Mouse (Mus musculus): ENCODE results near the gene Hist1h2ah.
"Not testable (repeated sequence)": the region's sequence is repeated elsewhere in the genome, so short reads cannot be mapped to it uniquely, and the experiment has no call there.

Hist1h2ah gene

GRCm38 (mm10) chr13:22035267-22036148, at the start of gene Hist1h2ah, which contains the start of gene Hist1h2bk:
TSS of gene Hist1h2ah (minus strand) at chr13:22035568.
TSS of gene Hist1h2bk (plus strand) at chr13:22035870.
- DNase-seq = peak; percentile 84

DNA sequence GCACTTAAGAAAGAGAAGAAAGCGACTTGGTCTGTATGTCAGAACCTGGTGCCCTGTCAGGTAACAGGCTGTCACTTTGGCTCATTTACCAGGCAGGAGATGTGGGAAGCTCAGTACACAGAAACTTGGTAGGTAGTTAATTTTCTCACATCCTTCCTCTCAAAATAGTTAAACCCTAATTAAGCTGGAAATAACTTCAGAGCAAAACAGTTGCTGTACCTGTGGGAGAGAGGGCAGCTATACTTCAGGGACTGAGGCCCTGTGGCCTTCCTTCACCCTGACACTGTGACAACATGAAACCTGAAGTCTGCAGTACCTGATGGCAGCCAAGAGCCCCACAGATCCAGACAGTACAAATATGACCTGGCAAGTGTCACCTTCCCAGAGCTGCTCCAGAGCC, 48.8 kb upstream of the Hist1h2ah start, which contains the start of gene Vmn1r188:
TSS of gene Vmn1r188 (plus strand) at position 301 of the 400 bp plus-strand sequence.
- DNase-seq = not testable (repeated sequence)

DNA sequence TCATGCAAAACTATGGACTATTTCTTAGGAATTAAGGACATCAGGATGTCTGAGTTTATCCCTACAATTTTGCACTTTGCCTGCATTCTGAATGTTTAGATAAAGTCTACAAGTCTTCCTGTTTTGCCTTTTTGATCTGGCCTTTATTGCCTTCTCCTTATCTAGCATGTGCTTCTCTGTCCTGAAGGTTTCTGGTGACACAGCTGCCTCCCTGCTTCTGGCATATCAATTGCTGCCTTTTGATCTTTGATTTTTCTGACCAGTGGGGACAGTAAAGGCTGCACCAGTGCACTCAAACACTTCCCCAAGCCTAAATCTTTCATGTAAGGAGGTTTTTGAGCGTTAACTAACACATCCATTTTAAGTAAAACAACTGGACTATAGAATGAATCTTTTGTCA, 28.1 kb upstream of the Hist1h2ah start:
- no peak for DNase-seq

GRCm38 (mm10) chr13:22061422-22061821, 26.1 kb upstream of the Hist1h2ah start:
- DNase-seq = no peak

DNA sequence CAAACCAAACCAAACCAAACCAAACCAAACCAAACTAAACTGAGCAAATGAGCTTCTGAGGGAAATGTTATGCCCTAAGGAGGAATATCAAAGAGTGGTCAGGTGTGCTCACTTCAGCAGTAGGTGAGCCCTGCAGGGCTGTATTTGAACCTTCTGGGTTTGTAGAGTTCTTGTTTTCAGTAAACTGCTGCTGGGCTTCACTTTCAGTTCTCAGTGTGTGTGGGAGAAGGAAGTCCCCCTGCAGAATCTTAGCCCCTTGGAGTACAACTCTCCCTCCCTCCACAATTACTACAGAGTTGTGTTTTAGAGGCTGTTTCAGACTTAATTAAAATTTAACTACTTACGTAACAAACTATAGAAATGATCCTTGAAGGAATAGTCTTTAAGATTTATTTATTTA, 18.4 kb upstream of the Hist1h2ah start:
- no peak for DNase-seq

DNA sequence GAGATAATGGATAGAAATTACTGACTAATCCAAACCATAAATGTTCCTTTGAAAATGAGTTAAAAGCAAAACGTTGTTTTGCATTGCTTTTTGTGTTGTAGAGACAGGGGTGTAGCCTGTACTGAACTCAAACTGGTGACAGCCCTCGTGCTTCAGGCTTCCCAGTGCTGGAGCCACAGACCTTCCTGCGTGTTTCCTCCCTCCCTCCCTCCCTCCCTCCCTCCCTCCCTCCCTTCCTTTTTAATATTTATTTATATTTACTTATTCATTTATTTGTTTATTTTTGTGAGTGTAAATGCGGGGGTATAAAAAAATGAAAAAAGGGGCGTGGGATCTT, 16.1 kb upstream of the Hist1h2ah start:
- no peak for DNase-seq

DNA sequence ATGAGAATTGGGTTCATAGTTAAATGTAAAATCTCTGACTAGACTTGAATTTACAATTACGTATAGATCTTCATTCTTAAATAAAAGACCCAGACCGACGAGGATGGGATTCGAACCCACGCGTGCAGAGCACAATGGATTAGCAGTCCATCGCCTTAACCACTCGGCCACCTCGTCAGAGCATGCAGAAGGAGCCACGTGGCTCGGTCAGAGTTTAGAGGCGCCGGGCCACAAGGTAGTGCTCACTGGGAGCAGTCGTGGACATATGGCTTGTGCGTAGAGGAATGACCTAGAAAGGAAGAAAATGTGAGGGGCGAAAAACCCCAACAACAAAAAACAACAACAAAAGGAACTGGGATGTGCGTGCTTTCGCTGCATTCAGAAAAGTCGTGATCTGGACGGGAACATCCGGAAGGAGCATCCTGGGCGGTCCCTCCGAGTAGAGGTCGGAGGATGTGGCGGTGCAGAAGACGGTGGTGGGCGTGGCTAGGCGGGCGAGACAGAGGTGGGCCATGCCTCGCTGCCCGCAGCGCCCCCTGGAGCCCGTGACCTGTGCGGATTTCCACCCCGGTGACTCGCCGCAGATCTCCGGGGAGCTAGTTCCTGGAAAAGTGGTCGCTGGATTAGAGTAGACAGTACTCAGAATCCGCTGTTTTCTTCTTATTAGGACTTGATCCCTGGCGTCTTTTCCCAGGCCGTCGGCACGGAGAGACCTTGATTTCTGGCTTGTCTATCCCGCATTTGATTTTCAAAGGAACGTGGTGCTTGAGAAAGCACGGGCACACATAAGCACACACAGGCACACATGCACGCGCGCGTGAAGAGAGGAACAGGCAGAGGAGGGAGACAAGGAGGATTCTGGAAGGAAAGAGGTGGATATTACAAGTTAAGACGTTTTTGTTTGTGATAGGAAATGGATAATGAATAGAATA, 15.5 kb upstream of the Hist1h2ah start:
- DNase-seq = peak; percentile 95

DNA sequence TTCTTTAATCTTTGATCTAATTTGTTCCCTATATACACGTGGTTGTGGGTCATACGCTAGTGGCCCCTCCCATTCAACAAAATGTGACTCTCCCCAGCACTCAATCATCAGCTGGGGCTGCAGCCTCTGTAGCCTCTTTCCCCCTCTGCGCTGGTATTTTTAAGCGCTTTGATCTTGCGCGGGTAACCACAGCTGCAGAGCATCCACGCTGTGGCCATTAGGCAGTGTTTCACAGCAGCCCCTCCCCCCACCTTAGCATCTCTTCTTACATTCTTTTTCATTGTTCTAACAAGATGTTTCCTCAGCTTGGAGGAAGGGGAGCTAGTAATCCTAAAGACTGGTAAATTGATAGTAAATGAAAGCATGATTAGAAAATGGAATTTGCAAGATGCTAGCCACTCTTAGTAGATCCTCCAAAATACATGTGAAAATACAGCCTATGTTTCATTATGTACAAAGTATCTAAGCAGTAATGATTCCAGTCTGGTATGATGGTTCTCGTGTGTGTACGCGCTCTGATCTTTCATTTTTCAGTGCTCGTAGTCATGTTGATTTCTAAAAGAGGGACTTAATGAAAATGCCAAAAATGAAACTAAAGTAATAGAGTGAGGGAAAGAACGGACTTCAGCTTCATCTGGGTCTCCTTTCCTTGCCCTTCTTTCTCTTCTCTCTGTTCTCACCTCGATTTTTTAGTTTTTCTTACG, 14.5 kb upstream of the Hist1h2ah start:
- DNase-seq = peak; percentile 59

- DNase-seq = no peak
Observed at GRCm38 (mm10) chr13:22049041-22049440, 13.7 kb upstream of the Hist1h2ah start.

DNA sequence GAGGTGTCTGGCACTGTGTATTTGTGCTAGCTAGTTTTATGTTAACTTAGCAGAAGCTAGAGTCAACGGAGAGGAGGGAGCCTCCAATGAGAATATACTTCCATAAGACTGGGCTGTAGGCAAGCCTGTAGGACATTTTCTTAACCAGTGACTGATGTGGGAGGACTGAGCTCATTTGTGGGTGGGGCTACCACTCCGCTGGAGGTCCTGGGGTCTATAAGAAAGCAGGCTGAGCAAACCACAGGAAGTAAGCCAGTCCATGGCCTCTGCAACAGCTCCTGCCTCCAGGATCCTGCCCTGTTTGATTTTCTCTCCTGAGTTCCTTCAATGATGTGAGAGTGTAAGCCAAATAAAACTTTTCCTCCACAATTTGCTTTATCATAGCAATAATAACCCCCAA, 9.9 kb upstream of the Hist1h2ah start:
- no peak for DNase-seq

DNA sequence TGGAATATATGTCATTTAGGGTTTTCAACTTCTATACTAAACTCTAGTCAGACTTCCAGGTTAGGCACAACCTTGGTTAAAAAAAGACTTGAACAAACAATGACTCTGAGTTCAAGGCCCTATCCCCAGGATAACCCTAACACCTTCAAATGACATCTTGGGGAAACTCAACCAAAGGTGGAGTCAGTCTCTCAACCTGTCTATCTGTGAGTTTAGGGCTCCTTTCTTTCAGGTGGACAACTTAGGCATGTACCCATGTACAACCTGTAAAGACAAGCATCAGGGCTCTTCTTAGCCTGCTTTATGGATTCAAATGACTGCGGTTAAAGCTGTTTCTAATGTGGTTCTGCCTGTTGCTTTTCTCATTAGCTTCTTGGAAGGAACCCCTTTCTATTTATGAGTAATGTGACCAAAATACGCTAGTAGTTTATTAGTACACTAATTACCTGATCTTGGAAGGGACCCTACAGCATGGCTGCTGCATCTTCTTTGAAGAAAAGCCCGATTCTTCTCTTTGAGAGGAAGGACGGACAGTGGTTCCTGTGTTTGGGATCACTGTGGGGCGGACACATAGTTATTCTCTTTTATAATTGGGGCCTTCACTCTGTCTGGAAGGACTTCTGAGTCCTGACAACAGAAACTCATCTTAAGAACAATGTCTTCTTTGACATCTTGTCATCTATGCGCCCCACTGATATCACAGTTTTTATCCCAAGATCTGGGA, 9.2 kb upstream of the Hist1h2ah start:
- DNase-seq = no peak

DNA sequence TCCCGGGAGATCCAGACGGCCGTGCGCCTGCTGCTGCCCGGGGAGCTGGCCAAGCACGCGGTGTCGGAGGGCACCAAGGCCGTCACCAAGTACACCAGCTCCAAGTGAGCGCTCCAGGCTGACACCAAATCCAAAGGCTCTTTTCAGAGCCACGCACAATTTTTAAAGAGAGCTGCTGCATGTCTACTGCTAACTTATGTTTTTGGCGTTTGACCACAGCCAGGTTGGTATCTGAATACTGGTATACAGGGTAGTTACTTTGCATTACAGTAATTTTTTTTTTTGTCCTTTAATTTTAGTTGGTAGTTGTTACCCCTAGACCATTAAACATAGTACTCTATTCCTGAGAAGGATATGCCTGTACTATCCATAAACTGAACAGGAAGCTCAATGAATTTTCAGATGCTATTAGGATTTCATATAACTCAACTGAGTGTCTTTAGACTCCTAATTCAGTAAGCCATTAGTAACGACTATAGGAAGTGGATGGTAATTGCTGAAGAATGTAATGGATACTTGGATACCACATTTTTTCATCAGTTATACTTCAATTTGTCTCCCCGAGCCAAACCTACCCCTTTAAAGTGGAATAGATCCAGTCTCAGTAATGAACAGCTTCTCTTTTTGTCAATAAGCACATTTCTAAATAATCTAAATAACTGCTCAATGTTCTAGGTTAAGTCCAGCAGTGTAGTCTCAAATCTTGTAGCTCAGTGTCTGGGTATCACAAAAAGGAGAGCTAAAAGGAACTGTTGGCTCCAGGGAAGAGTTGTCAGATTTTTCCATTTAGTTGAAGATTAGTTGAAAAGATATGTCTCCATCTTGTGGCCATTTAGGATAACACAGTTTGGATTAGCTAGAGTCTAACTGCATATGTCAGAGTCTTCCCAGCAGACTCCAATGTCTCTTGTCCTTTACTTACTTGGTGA, 8.4 kb upstream of the Hist1h2ah start:
- no peak for DNase-seq

DNA sequence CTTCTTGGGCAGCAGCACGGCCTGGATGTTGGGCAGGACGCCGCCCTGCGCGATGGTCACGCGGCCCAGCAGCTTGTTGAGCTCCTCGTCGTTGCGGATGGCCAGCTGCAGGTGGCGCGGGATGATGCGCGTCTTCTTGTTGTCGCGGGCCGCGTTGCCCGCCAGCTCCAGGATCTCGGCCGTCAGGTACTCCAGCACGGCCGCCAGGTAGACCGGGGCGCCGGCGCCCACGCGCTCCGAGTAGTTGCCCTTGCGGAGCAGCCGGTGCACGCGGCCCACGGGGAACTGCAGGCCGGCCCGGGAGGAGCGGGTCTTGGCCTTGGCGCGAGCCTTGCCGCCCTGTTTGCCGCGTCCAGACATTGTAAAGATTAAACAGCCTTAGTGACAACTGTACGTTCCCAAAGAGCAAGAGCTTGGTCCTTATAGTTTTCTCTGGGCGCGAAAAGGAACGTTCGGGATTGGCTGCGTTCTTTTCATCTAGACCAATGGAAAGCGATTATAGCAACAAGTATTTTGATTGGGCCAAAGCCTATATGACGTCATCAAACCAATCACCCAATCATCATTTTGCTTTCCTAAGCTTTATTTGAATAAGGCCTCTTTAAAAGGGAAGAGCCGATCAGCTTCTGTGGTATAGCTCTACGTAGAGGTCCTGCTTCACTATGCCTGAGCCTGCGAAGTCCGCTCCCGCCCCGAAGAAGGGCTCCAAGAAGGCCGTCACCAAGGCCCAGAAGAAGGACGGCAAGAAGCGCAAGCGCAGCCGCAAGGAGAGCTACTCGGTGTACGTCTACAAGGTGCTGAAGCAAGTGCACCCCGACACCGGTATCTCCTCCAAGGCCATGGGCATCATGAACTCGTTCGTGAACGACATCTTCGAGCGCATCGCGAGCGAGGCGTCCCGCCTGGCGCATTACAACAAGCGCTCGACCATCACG, 7.5 kb upstream of the Hist1h2ah start, which contains the start of the genes Hist1h2ag and Hist1h2bj:
TSS of gene Hist1h2ag (minus strand) at position 377 of the 935 bp plus-strand sequence.
TSS of gene Hist1h2bj (plus strand) at position 647 of the 935 bp plus-strand sequence.
- peak; percentile 85 for DNase-seq

- no peak for DNase-seq
Observed at GRCm38 (mm10) chr13:22041651-22042567, 6.5 kb upstream of the Hist1h2ah start.

DNA sequence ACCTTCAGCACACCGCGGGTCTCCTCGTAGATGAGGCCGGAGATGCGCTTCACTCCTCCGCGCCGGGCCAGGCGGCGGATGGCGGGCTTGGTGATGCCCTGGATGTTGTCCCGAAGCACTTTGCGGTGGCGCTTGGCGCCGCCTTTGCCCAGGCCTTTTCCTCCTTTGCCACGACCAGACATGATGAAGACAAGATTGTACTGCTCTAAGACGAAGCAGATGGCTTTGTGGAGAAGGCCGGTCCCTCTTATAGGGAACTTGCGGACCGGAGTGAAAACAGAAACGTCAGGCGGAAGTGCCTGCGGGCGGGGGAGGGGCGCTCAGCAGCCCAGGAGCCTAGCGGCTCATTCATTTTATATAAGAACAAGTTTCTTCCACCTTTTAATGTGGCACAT, 5.8 kb upstream of the Hist1h2ah start, which contains the start of gene Hist1h4i:
TSS of gene Hist1h4i (minus strand) at position 221 of the 395 bp plus-strand sequence.
- peak; percentile 97 for DNase-seq

DNA sequence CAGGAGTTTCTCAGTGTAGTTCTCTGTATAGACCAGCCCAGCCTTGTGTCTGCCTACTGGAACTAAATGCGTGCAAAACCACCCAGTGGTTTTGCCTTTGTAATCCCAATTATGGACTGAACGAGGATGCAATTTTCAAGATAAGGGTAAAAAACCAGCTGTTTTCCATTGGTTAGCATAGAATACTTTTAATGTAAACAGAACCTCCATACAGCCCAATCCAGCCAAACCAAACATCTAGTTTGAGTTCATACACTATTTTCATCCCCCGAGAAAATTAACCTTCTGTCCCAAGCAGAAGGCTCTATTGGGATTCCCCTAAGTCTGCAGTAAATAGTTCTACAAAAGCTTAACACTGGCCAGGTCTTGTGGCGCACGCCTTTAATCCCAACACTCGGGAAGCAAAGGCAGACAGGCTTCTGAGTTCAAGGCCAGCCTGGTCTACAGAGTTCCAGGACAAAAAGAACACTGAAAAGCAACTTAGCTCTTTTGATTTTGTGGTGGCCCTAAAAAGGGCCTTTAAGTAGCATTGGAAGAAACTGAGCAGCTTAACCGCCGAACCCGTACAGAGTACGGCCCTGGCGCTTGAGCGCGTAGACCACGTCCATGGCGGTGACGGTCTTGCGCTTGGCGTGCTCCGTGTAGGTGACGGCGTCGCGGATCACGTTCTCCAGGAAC, 5.2 kb upstream of the Hist1h2ah start:
- no peak for DNase-seq

- DNase-seq = no peak
Observed at GRCm38 (mm10) chr13:22039951-22040463, 4.6 kb upstream of the Hist1h2ah start.

DNA sequence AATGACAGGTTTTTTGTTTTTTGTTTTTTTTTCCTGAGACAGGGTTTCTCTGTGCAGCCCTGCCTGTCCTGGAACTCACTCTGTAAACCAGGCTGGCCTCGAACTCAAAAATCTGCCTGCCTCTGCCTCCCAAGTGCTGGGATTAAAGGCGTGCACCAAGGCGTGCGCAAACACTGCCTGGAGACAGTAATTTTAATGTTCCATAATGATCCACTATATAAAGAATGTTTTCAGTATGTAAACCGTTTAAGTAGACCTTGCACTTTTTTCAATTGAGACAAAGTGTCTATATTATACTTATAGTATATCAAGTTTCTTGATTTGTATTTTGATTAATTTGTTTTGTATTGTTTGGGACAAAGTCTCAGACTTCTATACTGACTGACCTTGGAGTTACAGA, 4.0 kb upstream of the Hist1h2ah start:
- DNase-seq = no peak

Data from kidney, postnatal 10 days (tissue).